Mouse (Mus musculus) megakaryocyte, embryonic 14.5 days (primary cell): ENCODE data around the gene Cope.

Experiments
- FLI1 ChIP-seq: IDR thresholded peaks from 2 replicates; pipeline ENCODE4 v1.6.1; 2012; ENCODE audit warnings: low read length, inconsistent platforms, mixed read lengths
- GATA1 ChIP-seq: IDR thresholded peaks from 3 replicates; pipeline ENCODE4 v1.6.1; 2012; ENCODE audit warnings: mixed read lengths, low read length, inconsistent platforms, borderline replicate concordance

DNA sequence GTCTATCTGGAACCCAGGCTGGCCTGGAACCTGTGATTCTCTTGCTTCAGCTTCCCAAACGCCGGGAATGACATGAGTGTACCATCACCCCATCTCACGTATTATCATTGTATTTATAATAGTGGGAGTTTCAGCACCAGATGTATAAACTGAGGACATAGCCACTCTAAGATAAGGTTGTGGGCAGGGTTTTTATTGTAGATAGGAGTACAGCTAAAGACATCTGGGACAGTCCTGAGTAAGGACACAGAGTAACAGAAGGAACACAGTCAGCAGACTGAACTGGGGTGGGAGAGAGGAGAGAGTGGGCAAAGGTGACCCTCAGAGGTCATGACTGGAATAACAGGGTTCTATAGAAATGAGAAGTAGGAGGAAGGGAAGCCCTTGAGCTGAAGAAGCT lies 34.6 kb upstream of the Cope start:
- TF ChIP-seq GATA1 (no peak), FLI1 (no peak)
